Mouse (Mus musculus) embryonic fibroblast, embryonic 13.5 days (primary cell): Measurements from ENCODE around the gene Klf17.

ENCODE experiments used
- CTCF ChIP-seq: IDR thresholded peaks from 2 replicates; pipeline ENCODE4 v1.5.1; 2011; ENCODE audit warnings: mild to moderate bottlenecking, control low read depth, low read length, moderate library complexity, borderline replicate concordance; ENCODE audit not compliant: insufficient read depth
- POLR2A ChIP-seq: IDR thresholded peaks from 2 replicates; pipeline ENCODE4 v1.6.1; 2011; ENCODE audit warnings: low read depth, mild to moderate bottlenecking, control low read depth, low read length, moderate library complexity

DNA sequence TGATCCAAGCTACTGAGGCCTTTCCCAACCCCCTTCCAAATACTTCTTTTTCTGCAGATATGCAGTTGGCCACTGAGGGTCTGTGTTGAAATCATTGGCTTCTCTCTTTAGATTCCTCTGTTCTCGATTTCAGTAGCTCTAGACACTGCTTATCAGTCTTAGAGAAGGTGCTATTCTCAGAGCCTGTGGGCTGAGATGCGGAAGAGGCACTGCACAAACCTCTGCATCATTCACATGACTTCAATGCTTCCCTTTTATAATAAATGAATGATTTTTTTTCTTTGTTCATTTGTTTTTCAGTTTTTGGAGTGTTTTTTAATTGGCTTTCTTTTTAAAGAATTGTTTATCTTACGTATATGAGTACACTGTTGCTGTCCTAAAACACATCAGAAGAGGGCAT, 53.1 kb downstream of the Klf17 start:
- TF ChIP-seq CTCF: no peak
- no peak for TF ChIP-seq POLR2A
